Mouse (Mus musculus) erythroblast, embryonic 14.5 days (primary cell): Measurements from ENCODE around the gene Specc1.

Experiments used
- GATA1 ChIP-seq: IDR thresholded peaks from 2 replicates; pipeline ENCODE4 v1.6.1; 2012; ENCODE audit warnings: low read length, inconsistent platforms, mixed read lengths
- TAL1 ChIP-seq: IDR thresholded peaks from 3 replicates; pipeline ENCODE4 v1.6.1; 2012; ENCODE audit warnings: low read length, inconsistent platforms, mixed read lengths

DNA sequence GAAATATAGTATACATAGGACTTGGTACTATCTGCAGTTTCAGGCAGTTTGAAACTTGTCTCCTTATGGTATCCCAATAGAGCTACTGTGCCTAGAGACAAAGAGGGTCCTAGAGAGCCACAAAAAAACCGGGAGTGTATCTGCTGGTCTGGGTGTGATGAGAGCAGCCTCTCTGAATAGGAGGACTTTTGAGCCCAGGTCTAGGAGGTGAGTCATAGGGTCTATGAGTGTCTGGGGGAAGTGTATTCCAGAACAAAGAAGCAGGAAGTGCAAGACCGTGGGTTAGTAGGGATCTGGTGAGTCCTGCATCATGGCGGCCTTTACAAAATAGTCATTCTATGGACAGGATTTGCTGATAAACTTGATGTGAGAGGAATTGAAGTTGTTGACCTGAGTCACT is 118.5 kb downstream of the Specc1 start:
- TF ChIP-seq TAL1 (no peak), GATA1 (no peak)
